Mouse (Mus musculus) ES-E14 (cell line): Measurements from ENCODE around the gene Gm33543. TPM values are rescaled to one million over a fixed set of nuclear protein-coding genes. Genes with fewer than 3 reads are reported as not detected.

ENCODE experiments used
- DNase-seq: peaks from one replicate; pipeline ENCODE4 v3.0.0-alpha.2; 2013; ENCODE audit warnings: low read depth, low spot score
- H3K27ac ChIP-seq: 2 replicates; pipeline ENCODE4 v1.5.1; 2012; ENCODE audit warnings: low read depth, mild to moderate bottlenecking, low read length, moderate library complexity, mixed read lengths; ENCODE audit not compliant: poor library complexity, insufficient read depth, severe bottlenecking
- H3K36me3 ChIP-seq: 2 replicates; pipeline ENCODE4 v1.6.1; 2012; ENCODE audit warnings: mild to moderate bottlenecking, low read length, moderate library complexity, mixed read lengths; ENCODE audit not compliant: control insufficient read depth, poor library complexity, insufficient read depth, severe bottlenecking
- H3K4me1 ChIP-seq, 2 experiments: fragments of 150-350 bp in 1 of 2; sonication (generic) in 1 of 2; 2 replicates each; pipeline ENCODE4 v1.6.1; 2012; ENCODE audit warnings: low read length in 2 of 2, mild to moderate bottlenecking in 1 of 2, mixed read lengths in 1 of 2; ENCODE audit not compliant: control insufficient read depth in 2 of 2, insufficient read depth in 2 of 2, poor library complexity in 1 of 2
- H3K4me3 ChIP-seq, 2 experiments: fragments of 150-350 bp in 1 of 2; sonication (generic) in 1 of 2; 2 replicates each; pipeline ENCODE4 v1.5.1; 2012; ENCODE audit warnings: low read length in 2 of 2, low read depth in 1 of 2, mild to moderate bottlenecking in 1 of 2, mixed read lengths in 1 of 2; ENCODE audit not compliant: insufficient read depth in 1 of 2, poor library complexity in 1 of 2, severe bottlenecking in 1 of 2
- H3K9ac ChIP-seq: 2 replicates; pipeline ENCODE4 v1.6.1; 2012; ENCODE audit warnings: low read depth, mild to moderate bottlenecking, low read length, mixed read lengths; ENCODE audit not compliant: poor library complexity, insufficient read depth, severe bottlenecking
- H3K9me3 ChIP-seq: fragments of 150-350 bp; sonication (generic); 2 replicates; pipeline ENCODE4 v1.6.1; 2012; ENCODE audit warnings: low read depth, mild to moderate bottlenecking, low read length; ENCODE audit not compliant: control insufficient read depth, insufficient read depth
- CHD2 ChIP-seq: IDR thresholded peaks from 2 replicates; pipeline ENCODE4 v1.6.1; 2014; ENCODE audit warnings: mild to moderate bottlenecking, low read depth, low read length, inconsistent platforms
- HCFC1 ChIP-seq: IDR thresholded peaks from 2 replicates; pipeline ENCODE4 v1.6.1; 2012; ENCODE audit warnings: low read length, inconsistent platforms, borderline replicate concordance; ENCODE audit not compliant: insufficient read depth
- MAFK ChIP-seq: IDR thresholded peaks from 2 replicates; pipeline ENCODE4 v1.6.1; 2014; ENCODE audit warnings: mild to moderate bottlenecking, low read depth, low read length, inconsistent platforms; ENCODE audit not compliant: insufficient read depth
- ZC3H11A ChIP-seq: IDR thresholded peaks from 2 replicates; pipeline ENCODE4 v1.6.1; 2012; ENCODE audit warnings: low read depth, mild to moderate bottlenecking, inconsistent platforms, low read length, borderline replicate concordance
- ZNF384 ChIP-seq: IDR thresholded peaks from 2 replicates; pipeline ENCODE4 v1.6.1; 2012; ENCODE audit warnings: low read depth, low read length, inconsistent platforms
- in situ Hi-C, 2 experiments: fragments of 600-800 bp; cut with MboI; formaldehyde crosslinking; loops; one replicate each; pipeline ENCODE4 v1.15.1; 2025; ENCODE audit warnings: low sequenced_read_pairs in 2 of 2, inconsistent platforms in 1 of 2; ENCODE audit not compliant: unreplicated experiment in 2 of 2
- total RNA-seq: library from RNA; depleted of rRNA; stranded (reverse); fragments of 300-350 nt; gene quantifications from 2 replicates; pipeline ENCODE4 v1.2.3, GENCODE M21; 2012; rRNA removed

Gm33543 gene
- total RNA-seq, result not detected in 2 replicates

- no peaks in the 10 kb centered on the region for H3K36me3 ChIP-seq
- no peak for DNase-seq
- no peak within 1 kb of the TSS for H3K27ac ChIP-seq
- no peak within 1 kb of the TSS for H3K9ac ChIP-seq
- H3K4me3 ChIP-seq, result no peak within 1 kb of the TSS
- in situ Hi-C loops, result no loop called here
- no peak for TF ChIP-seq MAFK
- no peak for TF ChIP-seq ZNF384
- no peak for TF ChIP-seq CHD2
- TF ChIP-seq ZC3H11A, result no peak
- TF ChIP-seq HCFC1, result no peak
- no peaks in the 10 kb centered on the region for H3K9me3 ChIP-seq
- H3K4me1 ChIP-seq, result no peaks in the 10 kb centered on the region
Measured at GRCm38 (mm10) chr10:95842789-95843637, at the start of gene Gm33543. Gene Gm33543 (minus strand): TSS chr10:95842930.

DNA sequence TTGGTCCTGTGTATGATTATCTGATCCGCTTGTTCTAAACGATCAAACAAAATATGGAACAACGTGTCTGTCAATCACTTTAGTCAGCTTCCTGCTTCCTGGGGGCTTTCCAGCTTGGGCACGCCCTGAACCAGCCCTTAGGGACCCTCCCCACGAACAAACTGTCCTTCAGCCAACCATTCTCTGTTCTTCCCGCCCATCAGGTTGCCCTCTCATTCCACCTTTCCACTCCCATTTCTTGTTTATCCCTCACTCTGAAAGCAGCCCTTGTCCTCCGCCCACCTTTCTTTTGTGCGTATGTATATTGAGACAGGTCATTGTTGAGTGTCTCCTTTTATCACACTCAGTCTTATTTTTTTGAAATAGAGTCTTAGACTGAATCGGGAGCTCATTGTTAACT, 49.4 kb upstream of the Gm33543 start:
- H3K36me3 ChIP-seq, result peaks cover 3% of the 10 kb centered on the region; the same call in 1 of the 2 replicates
- peak; percentile 81 for DNase-seq
- peaks cover 7 to 13% of the 10 kb centered on the region in 2 experiments for H3K4me1 ChIP-seq
- no peak overlapping the region for H3K9ac ChIP-seq
- H3K27ac ChIP-seq, result peak overlapping the region; percentile 95; the same call in 1 of the 2 replicates
- H3K4me3 ChIP-seq, result peak overlapping the region in 1 of 2 experiments; percentile 14; a peak in 1 of 4 replicates
- no peaks in the 10 kb centered on the region for H3K9me3 ChIP-seq
- in situ Hi-C loops, result loop anchor here (10.0 to 25.0 kb wide), 2 partner anchors 330 to 337 kb away; partner anchors contain the start of gene Nudt4 (in 1 of the 2)
- no peak for TF ChIP-seq MAFK
- TF ChIP-seq CHD2, result peak; percentile 20; the same call in 1 of the 2 replicates
- TF ChIP-seq ZNF384, result peak; percentile 69
- no peak for TF ChIP-seq ZC3H11A
- TF ChIP-seq HCFC1, result no peak

- Histone ChIP-seq H3K36me3 (peaks cover 3% of the 10 kb centered on the region; the same call in 1 of the 2 replicates), H3K9ac (peak overlapping the region; percentile 34; the same call in 1 of the 2 replicates), H3K4me1 (peaks cover 8 to 13% of the 10 kb centered on the region in 2 experiments), H3K4me3 (peak overlapping the region in 1 of 2 experiments; percentile 14; a peak in 1 of 4 replicates), H3K27ac (peak overlapping the region; percentile 95), H3K9me3 (no peaks in the 10 kb centered on the region)
- in situ Hi-C loops, result loop anchor here (10.0 to 25.0 kb wide), 2 partner anchors 329 to 337 kb away; partner anchors contain the start of gene Nudt4 (in 1 of the 2)
- TF ChIP-seq CHD2, result no peak
- no peak for TF ChIP-seq ZC3H11A
- TF ChIP-seq ZNF384, result no peak
- TF ChIP-seq MAFK, result no peak
- no peak for TF ChIP-seq HCFC1
- DNase-seq, result peak; percentile 77
Measured at GRCm38 (mm10) chr10:95891214-95891960, 48.7 kb upstream of the Gm33543 start.

DNA sequence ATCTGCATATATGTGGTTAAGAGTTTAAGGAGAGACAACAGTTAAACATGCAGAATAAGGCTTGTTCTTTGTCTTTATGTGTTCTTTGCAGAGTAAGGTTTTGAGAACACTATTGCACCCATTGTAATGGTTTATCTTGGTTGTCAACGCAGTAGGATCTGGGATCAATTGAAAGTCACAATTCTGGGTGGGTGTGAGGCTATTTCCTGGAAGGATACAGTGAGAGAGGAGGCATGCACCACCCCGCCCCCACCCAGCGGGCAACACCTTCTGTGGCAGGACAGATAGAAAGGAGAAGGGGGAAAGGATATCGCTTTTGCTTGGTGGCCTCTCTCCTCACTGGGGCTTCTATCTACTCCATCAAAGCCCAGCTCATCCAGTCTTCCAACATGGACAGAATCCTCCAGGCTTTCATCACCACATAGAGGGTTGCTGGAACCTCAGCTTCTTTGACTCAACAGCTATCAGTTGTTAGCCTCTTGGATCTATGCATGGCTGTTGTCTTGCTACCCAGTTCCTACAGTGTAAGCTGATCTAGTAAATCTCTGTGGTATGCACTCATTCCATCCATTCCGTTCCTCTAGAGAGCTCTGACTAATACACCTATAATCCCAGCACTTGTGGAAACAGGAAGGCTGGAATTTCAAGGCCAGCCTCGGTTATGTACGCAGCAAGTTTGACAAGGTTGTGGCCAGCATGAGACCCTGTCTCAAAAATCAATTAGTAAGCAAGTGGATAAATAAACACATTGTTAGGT, 41.2 kb upstream of the Gm33543 start:
- peak overlapping the region; percentile 75; the same call in 1 of the 2 replicates for H3K27ac ChIP-seq
- peaks cover 1 to 5% of the 10 kb centered on the region in 2 experiments; a peak in 3 of 4 replicates for H3K4me1 ChIP-seq
- no peaks in the 10 kb centered on the region; the same call in 1 of the 2 replicates for H3K9me3 ChIP-seq
- TF ChIP-seq ZNF384 (no peak), MAFK (no peak), HCFC1 (no peak), CHD2 (peak; percentile 6; the same call in 1 of the 2 replicates), ZC3H11A (no peak)
- in situ Hi-C loops, result loop anchor here in 1 of 2 experiments (25.0 kb wide), 1 partner anchor 322 kb away; the partner anchor contains the start of gene Nudt4
- no peak overlapping the region for H3K9ac ChIP-seq
- peaks cover 5% of the 10 kb centered on the region; the same call in 1 of the 2 replicates for H3K36me3 ChIP-seq
- peak; percentile 65 for DNase-seq
- no peak overlapping the region for H3K4me3 ChIP-seq
